Mouse (Mus musculus) retina, postnatal 1 day (tissue): ENCODE measurements around the gene Ssr2.

ENCODE experiments used
- DNase-seq: peaks from one replicate; pipeline ENCODE4 v3.0.0-alpha.2; 2012

Gene Ssr2

GRCm38 (mm10) chr3:88625531-88625930, 49.9 kb downstream of the Ssr2 start:
- DNase-seq, result no peak

- no peak for DNase-seq
Observed at GRCm38 (mm10) chr3:88626316-88626715, 50.6 kb downstream of the Ssr2 start.

- no peak for DNase-seq
Observed at GRCm38 (mm10) chr3:88627114-88627513, 51.4 kb downstream of the Ssr2 start.

- DNase-seq, result no peak
Observed at GRCm38 (mm10) chr3:88627535-88627934, 51.9 kb downstream of the Ssr2 start.

- DNase-seq, result no peak
Observed at GRCm38 (mm10) chr3:88628766-88629165, 53.1 kb downstream of the Ssr2 start.

GRCm38 (mm10) chr3:88629244-88629643, 53.6 kb downstream of the Ssr2 start:
- DNase-seq, result no peak

GRCm38 (mm10) chr3:88630018-88630417, 54.3 kb downstream of the Ssr2 start:
- DNase-seq, result no peak

- DNase-seq, result no peak
Observed at GRCm38 (mm10) chr3:88630849-88631341, 55.2 kb downstream of the Ssr2 start.

- peak; percentile 67 for DNase-seq
Observed at GRCm38 (mm10) chr3:88631921-88632587, 56.4 kb downstream of the Ssr2 start.

GRCm38 (mm10) chr3:88633056-88633455, 57.4 kb downstream of the Ssr2 start:
- DNase-seq, result no peak

GRCm38 (mm10) chr3:88635506-88636275, 60.0 kb downstream of the Ssr2 start:
- no peak for DNase-seq

- no peak for DNase-seq
Observed at GRCm38 (mm10) chr3:88636555-88636986, 60.9 kb downstream of the Ssr2 start.

- no peak for DNase-seq
Observed at GRCm38 (mm10) chr3:88637134-88637533, 61.5 kb downstream of the Ssr2 start.
